Mouse (Mus musculus): ENCODE data around the gene Raf1. TPM values are rescaled to one million over a fixed set of nuclear protein-coding genes. Genes with fewer than 3 reads are reported as not detected.

The Raf1 gene
- total and polyA plus RNA-seq, 3 experiments = 79.3 to 80.7 TPM; not detected in 1

GRCm38 (mm10) chr6:115698699-115699098, 22.3 kb upstream of the Raf1 start:
- no peaks in the 10 kb centered on the region for H3K9me3 ChIP-seq (replicated peaks; ENCODE audit: insufficient read depth, low read length)
- no peaks in the 10 kb centered on the region for H3K36me3 ChIP-seq (ENCODE audit: control insufficient read depth in 1 of 2, insufficient read depth in 2 of 2, low read length in 2 of 2)
- H3K4me1 ChIP-seq (ENCODE audit: control insufficient read depth in 1 of 2, insufficient read depth in 2 of 2, low read length in 2 of 2) = no peaks in the 10 kb centered on the region
- no peak overlapping the region for H3K9ac ChIP-seq (ENCODE audit: control insufficient read depth, low read depth, low read length, poor library complexity, severe bottlenecking)
- no peaks in the 10 kb centered on the region for H3K79me2 ChIP-seq (ENCODE audit: control insufficient read depth, insufficient read depth, low read length, poor library complexity)
- peak; percentile 51 for TF ChIP-seq SMC3 (IDR thresholded peaks at IDR 0.05; ENCODE audit: low read depth, low read length)
- no peak for TF ChIP-seq USF1 (IDR thresholded peaks at IDR 0.05; ENCODE audit: low read depth, low read length)
- no peak for TF ChIP-seq USF2 (IDR thresholded peaks at IDR 0.05; ENCODE audit: borderline replicate concordance in 1 of 2, insufficient read depth in 1 of 2, low read depth in 1 of 2, low read length in 2 of 2)
- 0 out of 2 replicates have a peak, but pooled peaks have one; percentile 27 for TF ChIP-seq MYC (IDR thresholded peaks at IDR 0.05; ENCODE audit: low read depth, low read length)
- TF ChIP-seq CHD2 (IDR thresholded peaks at IDR 0.05; ENCODE audit: low read length) = no peak
- no peak for TF ChIP-seq TAL1 (IDR thresholded peaks at IDR 0.05; ENCODE audit: low read length)
- TF ChIP-seq ZC3H11A (IDR thresholded peaks at IDR 0.05; ENCODE audit: low read depth, low read length) = peak; percentile 18; the same call in 1 of the 2 replicates
- TF ChIP-seq NRF1 (IDR thresholded peaks at IDR 0.05; ENCODE audit: insufficient read depth, low read depth, low read length, poor library complexity, severe bottlenecking) = no peak
- peak; percentile 60 to 77 (median 69) for TF ChIP-seq CTCF (IDR thresholded peaks at IDR 0.05 in 2 of 3, conservative IDR thresholded peaks at IDR 0.05 in 1 of 3; ENCODE audit: control insufficient read depth in 1 of 3, insufficient read depth in 1 of 3, low read depth in 2 of 3, low read length in 3 of 3, poor library complexity in 1 of 3, severe bottlenecking in 1 of 3)
- TF ChIP-seq RCOR1 (IDR thresholded peaks at IDR 0.05; ENCODE audit: low read depth, low read length) = no peak
- TF ChIP-seq UBTF (IDR thresholded peaks at IDR 0.05; ENCODE audit: borderline replicate concordance, insufficient read depth, low read depth, low read length) = no peak
- no peak for TF ChIP-seq POLR2A (IDR thresholded peaks at IDR 0.05; ENCODE audit: control insufficient read depth in 1 of 2, insufficient read depth in 1 of 2, low read depth in 1 of 2, low read length in 2 of 2, poor library complexity in 1 of 2)
- peaks cover 0 to 2% of the 10 kb centered on the region in 2 experiments; a peak in 1 of 4 replicates for H3K27me3 ChIP-seq (ENCODE audit: control insufficient read depth in 1 of 2, insufficient read depth in 2 of 2, low read length in 2 of 2)
- no peak overlapping the region for H3K27ac ChIP-seq (ENCODE audit: control insufficient read depth, low read depth, low read length)
- H3K4me3 ChIP-seq (ENCODE audit: control insufficient read depth in 1 of 2, insufficient read depth in 1 of 2, low read depth in 2 of 2, low read length in 2 of 2) = no peak overlapping the region
- DNase-seq (ENCODE audit: low read depth, low spot score) = peak; percentile 67

- H3K27me3 ChIP-seq (ENCODE audit: control insufficient read depth in 1 of 2, insufficient read depth in 2 of 2, low read length in 2 of 2) = peaks cover 0 to 2% of the 10 kb centered on the region in 2 experiments; a peak in 1 of 4 replicates
- H3K9ac ChIP-seq (ENCODE audit: control insufficient read depth, low read depth, low read length, poor library complexity, severe bottlenecking) = no peak overlapping the region
- H3K36me3 ChIP-seq (ENCODE audit: control insufficient read depth in 1 of 2, insufficient read depth in 2 of 2, low read length in 2 of 2) = no peaks in the 10 kb centered on the region
- H3K4me3 ChIP-seq (ENCODE audit: control insufficient read depth in 1 of 2, insufficient read depth in 1 of 2, low read depth in 2 of 2, low read length in 2 of 2) = no peak overlapping the region
- H3K79me2 ChIP-seq (ENCODE audit: control insufficient read depth, insufficient read depth, low read length, poor library complexity) = no peaks in the 10 kb centered on the region
- DNase-seq (ENCODE audit: low read depth, low spot score) = no peak
- H3K4me1 ChIP-seq (ENCODE audit: control insufficient read depth in 1 of 2, insufficient read depth in 2 of 2, low read length in 2 of 2) = no peaks in the 10 kb centered on the region
- H3K27ac ChIP-seq (ENCODE audit: control insufficient read depth, low read depth, low read length) = no peak overlapping the region
- H3K9me3 ChIP-seq (replicated peaks; ENCODE audit: insufficient read depth, low read length) = no peaks in the 10 kb centered on the region
- TF ChIP-seq CHD2 (IDR thresholded peaks at IDR 0.05; ENCODE audit: low read length) (no peak), TCF12 (IDR thresholded peaks at IDR 0.05; ENCODE audit: low read depth, low read length) (no peak), CHD1 (IDR thresholded peaks at IDR 0.05; ENCODE audit: low read depth, low read length) (no peak), SIN3A (IDR thresholded peaks at IDR 0.05; ENCODE audit: low read length) (no peak), JUND (IDR thresholded peaks at IDR 0.05; ENCODE audit: low read depth, low read length) (no peak), E2F4 (IDR thresholded peaks at IDR 0.05; ENCODE audit: borderline replicate concordance, low read depth, low read length) (no peak), MYC (IDR thresholded peaks at IDR 0.05; ENCODE audit: low read depth, low read length) (no peak), MXI1 (IDR thresholded peaks at IDR 0.05; ENCODE audit: low read depth, low read length) (no peak), POLR2A (IDR thresholded peaks at IDR 0.05; ENCODE audit: control insufficient read depth in 1 of 2, insufficient read depth in 1 of 2, low read depth in 1 of 2, low read length in 2 of 2, poor library complexity in 1 of 2) (no peak), UBTF (IDR thresholded peaks at IDR 0.05; ENCODE audit: borderline replicate concordance, insufficient read depth, low read depth, low read length) (no peak), BHLHE40 (IDR thresholded peaks at IDR 0.05; ENCODE audit: borderline replicate concordance, low read depth, low read length) (no peak), KAT2A (conservative IDR thresholded peaks at IDR 0.05; ENCODE audit: low read depth, low read length) (no peak), USF1 (IDR thresholded peaks at IDR 0.05; ENCODE audit: low read depth, low read length) (no peak), RAD21 (IDR thresholded peaks at IDR 0.05; ENCODE audit: low read depth, low read length) (no peak), RCOR1 (IDR thresholded peaks at IDR 0.05; ENCODE audit: low read depth, low read length) (no peak), SMC3 (IDR thresholded peaks at IDR 0.05; ENCODE audit: low read depth, low read length) (no peak), MEF2A (IDR thresholded peaks at IDR 0.05; ENCODE audit: extremely low read depth, insufficient replicate concordance, low read depth, low read length, poor library complexity, severe bottlenecking) (no peak), ZMIZ1 (IDR thresholded peaks at IDR 0.05; ENCODE audit: low read depth, low read length) (no peak), NRF1 (IDR thresholded peaks at IDR 0.05; ENCODE audit: insufficient read depth, low read depth, low read length, poor library complexity, severe bottlenecking) (no peak), GATA1 (IDR thresholded peaks at IDR 0.05; ENCODE audit: low read depth, low read length) (no peak)
Measured at GRCm38 (mm10) chr6:115697739-115698558, 21.5 kb upstream of the Raf1 start.

All from MEL (cell line).